Mouse (Mus musculus) gastrocnemius, adult 2 months (tissue): ENCODE measurements around the gene Srrm1. TPM values are rescaled to one million over a fixed set of nuclear protein-coding genes. Genes with fewer than 3 reads are reported as not detected.

ENCODE experiments used
- DNase-seq: peaks from one replicate; pipeline ENCODE4 v3.0.0; 2022
- H3K27ac ChIP-seq: fragments of 200-600 bp; 2 replicates; pipeline ENCODE4 v1.8.1; 2022; ENCODE audit warnings: mild to moderate bottlenecking
- H3K4me3 ChIP-seq: fragments of 200-600 bp; 2 replicates; pipeline ENCODE4 v1.8.1; 2022; ENCODE audit warnings: mild to moderate bottlenecking, moderate library complexity
- CTCF ChIP-seq: fragments of 200-600 bp; IDR thresholded peaks from 2 replicates; pipeline ENCODE4 v1.8.1; 2022; ENCODE audit warnings: antibody characterized with exemption, mild to moderate bottlenecking, moderate library complexity
- intact Hi-C: fragments of 180-260 bp; cut with DNase I; formaldehyde crosslinking; loops from one replicate; pipeline ENCODE4 v1.15.1; 2025
- total RNA-seq, 2 experiments: library from RNA; stranded (reverse); gene quantifications; 2 replicates each; pipeline ENCODE4 v1.2.3; 2021

The Srrm1 gene
- total RNA-seq, 2 experiments from 2014 or later: 68.8 to 71.7 TPM

DNA sequence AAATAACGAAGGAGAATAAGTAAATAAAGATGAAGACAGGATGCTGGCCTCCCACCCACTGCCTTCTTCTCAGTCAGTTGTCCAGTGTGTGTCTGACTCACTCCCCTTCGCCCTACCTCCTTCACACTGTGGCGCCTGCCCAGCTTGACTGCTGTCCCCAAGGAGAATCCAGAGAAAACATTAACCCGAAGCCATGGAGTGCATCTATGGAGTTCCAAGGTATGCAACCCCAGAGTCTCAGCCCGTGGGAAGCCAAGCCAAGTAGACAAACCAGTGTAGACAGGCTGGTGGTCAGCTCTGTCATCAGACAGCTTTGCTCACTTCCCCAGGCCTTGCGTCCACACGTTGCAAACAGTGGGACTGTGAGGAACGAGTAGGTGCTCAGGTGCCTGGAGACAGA is 42.8 kb downstream of the Srrm1 start:
- H3K4me3 ChIP-seq: no peak overlapping the region
- H3K27ac ChIP-seq: no peak overlapping the region
- DNase-seq: no peak
- no peak for TF ChIP-seq CTCF
- intact Hi-C loops: loop anchor here (10.0 kb wide), 1 partner anchor 366 kb away; no protein-coding TSS in a partner anchor

DNA sequence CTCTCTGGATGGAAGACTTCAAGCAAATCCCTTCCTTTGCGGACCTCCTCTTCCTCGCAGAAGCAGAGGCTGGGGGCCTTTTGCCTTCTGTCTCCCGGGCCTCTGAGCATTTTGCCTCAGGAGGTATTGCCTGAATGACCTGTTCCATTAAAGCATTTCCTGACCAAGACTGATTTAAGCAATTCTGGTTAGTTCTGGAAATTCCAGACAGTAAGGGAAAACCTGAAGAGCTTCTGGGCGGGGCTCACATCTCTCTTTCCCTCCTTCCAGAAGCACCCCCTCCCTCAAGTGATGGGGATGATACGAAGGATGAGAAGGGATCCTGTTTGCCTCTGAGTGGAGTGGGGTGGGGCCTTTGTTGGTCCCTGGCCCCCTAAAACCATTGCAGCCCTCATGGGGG is 43.4 kb downstream of the Srrm1 start:
- TF ChIP-seq CTCF: no peak
- H3K27ac ChIP-seq: no peak overlapping the region
- no peak for DNase-seq
- intact Hi-C loops: loop anchor here (5.0 to 10.0 kb wide), 2 partner anchors 37 to 365 kb away; partner anchors contain the start of gene Clic4
- no peak overlapping the region for H3K4me3 ChIP-seq

DNA sequence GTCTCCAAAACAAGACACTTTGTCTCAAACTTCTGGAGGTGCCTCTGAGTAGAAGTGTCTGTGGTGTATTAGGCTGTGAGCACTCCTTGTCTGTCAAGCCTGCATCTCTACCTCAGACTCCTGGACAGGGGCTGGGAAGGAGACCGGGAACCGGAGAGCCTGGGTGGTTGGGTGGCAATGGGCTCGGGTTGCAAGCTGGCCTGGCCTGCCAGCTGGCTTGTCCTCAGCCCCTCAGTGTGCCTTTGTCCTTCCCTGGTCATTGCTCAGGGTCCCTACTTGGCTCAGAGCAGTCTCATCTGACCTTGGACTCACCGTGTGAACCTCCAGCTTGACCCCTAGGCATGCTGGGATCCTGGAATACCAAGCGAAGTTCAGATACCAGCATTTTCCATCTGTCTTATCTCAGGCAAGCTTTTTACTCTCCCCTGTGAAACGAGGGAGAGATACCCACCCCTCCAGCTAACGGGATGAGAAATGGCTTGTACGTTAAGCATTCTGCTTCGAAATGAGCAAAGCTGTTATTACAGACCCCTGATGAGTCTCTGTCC is 43.9 kb downstream of the Srrm1 start:
- Histone ChIP-seq H3K4me3 (no peak overlapping the region), H3K27ac (no peak overlapping the region)
- intact Hi-C loops: loop anchor here (5.0 kb wide), 1 partner anchor 37 kb away; the partner anchor contains the start of gene Clic4
- DNase-seq: peak; percentile 54
- no peak for TF ChIP-seq CTCF

DNA sequence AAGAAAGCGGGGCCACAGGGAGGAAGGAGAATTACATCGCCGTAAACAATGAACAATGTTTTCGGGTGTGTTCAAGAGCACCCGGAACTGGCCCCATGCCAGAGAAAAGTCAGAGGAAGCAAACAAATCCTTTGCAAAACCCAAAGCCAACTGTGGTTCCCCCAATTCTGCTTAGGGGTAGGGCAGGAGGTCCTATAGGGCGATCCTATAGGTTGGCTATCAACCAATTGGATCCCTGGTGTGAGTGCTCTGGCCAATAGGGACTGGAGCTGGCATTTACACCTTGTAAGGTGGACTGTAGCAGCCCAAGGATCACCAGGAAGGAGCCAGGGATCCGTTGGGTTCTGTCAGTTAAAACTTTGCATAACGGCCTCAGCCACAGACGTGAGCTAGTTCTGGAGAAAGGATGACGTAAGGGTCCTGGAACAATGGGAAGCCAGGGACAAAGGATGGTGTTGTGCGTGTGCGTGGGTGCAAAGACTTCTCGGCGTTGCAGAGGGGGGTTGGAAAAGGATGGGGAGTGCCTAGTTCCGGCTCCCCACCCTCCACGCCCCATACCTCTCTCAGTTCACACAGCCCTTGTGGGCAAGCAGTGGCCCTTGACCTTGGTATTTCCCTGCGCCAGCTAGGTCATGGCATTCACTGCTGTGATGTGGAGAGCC is 46.0 kb downstream of the Srrm1 start:
- Histone ChIP-seq H3K27ac (peak overlapping the region; percentile 82), H3K4me3 (no peak overlapping the region)
- DNase-seq: peak; percentile 45
- no peak for TF ChIP-seq CTCF
- intact Hi-C loops: loop anchor here (5.0 kb wide), 1 partner anchor 35 kb away; the partner anchor contains the start of gene Clic4

DNA sequence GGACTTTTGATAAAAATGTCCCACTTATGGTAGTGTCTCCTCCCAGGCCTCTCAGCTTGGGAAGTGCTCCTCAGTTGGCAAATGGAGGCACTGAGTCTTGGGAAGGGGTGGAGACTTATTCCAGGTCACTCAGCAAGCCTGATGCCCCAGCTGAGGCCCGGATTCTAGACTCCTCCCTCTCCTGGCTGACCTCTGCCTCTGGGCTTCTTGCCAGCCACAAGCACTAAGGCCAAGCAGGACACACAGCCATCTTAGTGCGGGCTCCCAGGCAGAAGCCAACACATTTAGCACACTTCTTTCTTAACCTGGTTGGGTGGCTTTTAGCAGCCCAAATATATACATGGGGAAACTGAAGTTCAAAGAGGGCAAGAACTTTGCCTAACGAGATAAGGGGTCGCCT is 46.6 kb downstream of the Srrm1 start:
- H3K27ac ChIP-seq: peak overlapping the region; percentile 82
- TF ChIP-seq CTCF: no peak
- no peak overlapping the region for H3K4me3 ChIP-seq
- intact Hi-C loops: loop anchor here (5.0 kb wide), 1 partner anchor 34 kb away; the partner anchor contains the start of gene Clic4
- DNase-seq: peak; percentile 86

DNA sequence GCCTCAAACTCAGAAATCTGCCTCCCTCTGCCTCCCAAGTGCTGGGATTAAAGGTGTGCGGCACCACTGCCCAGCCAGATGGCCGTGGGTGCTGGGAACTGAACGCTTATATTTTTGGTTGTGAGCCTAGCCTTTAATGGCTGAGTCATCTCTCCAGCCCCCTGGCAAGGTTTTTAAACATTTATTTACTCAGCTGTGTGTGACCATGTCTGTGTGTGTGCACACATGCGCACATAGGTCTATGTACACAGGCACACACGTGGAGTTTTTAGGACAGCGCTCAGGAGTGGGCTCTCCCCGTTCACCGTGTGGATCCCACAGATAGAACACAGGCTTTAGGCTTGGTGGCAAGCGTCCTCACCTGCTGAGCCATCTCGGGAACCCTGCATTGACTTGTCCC is 50.9 kb downstream of the Srrm1 start:
- intact Hi-C loops: no loop called here
- Histone ChIP-seq H3K4me3 (no peak overlapping the region), H3K27ac (no peak overlapping the region)
- no peak for TF ChIP-seq CTCF
- no peak for DNase-seq

DNA sequence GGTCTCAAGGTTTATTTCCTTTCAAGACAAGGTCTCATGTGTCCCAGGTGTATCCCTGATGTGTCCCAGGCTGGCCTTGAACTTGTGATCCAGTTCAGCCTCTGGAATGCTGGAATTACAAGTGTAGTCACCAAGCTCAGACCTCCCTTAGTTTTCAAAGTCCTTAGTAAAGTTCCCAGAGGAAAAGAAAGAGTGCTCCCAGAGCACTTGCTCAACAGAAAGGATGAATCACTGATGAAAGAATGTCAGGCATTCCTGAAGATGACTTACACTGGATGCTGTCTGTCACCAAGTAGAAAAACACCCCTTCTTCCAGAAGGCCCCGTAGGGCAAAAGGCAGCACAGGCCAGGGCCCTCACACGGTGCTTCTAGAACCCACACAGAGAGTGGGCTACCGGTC is 52.0 kb downstream of the Srrm1 start:
- intact Hi-C loops: no loop called here
- no peak overlapping the region for H3K4me3 ChIP-seq
- peak overlapping the region; percentile 38; the same call in 1 of the 2 replicates for H3K27ac ChIP-seq
- no peak for DNase-seq
- no peak for TF ChIP-seq CTCF

DNA sequence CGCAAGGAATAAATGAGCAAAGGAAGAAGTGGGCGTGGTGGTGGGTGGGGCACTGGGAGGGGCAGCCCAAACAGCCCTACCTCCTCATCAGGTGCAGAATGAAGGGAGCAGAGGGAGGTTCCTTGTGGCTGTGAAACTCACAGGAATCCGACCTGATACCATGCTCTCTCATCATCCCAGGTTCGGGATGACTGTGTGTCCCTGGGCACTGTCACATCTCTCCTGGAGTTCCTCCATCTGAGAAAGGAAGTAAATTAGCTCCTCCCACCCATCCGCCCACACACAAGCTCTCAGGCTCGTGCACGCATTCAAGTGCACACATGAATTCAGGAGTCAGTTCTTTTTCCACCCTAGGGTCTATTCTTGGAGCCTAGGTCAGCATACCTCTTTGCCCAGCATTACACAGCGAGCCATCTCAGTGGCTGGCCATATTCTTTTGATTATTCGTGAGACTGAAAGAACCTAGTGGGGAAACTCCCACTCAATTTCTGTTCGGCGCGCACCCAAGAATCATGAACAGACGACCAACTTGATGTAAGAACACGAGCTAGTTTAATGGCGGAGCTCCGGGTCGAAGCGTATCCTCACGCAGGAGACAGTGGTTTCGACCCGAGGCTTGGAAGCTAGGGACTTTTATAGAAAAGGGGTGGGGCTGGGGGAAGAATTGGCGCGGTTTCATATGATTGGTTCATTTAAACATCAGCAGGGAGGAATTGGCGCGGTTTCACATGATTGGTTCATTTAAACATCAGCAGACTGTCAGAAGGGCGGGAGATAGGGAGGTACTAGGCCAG is 52.7 kb downstream of the Srrm1 start:
- DNase-seq: no peak
- Histone ChIP-seq H3K27ac (no peak overlapping the region), H3K4me3 (no peak overlapping the region)
- intact Hi-C loops: no loop called here
- no peak for TF ChIP-seq CTCF

DNA sequence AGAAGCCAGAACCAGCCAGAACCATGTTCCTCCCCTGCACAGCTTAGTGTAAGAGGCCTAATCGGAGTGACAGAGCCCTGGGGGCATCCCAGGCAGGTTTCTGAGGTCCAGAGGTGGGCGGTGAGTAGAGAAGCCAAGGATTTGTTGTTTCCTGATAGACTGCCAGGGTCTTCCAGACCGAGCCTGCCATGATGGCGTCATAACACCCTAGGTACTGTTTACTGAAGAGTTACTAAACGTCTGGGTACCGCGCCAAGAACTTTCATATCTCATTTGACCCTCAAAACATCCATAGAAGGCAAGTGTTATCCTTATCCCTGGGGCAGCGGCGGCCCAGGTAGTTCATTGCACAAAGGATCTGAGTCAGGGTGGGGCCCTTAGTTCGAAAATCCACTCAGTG is 54.4 kb downstream of the Srrm1 start:
- intact Hi-C loops: no loop called here
- no peak for DNase-seq
- H3K4me3 ChIP-seq: no peak overlapping the region
- peak overlapping the region; percentile 59 for H3K27ac ChIP-seq
- TF ChIP-seq CTCF: no peak

DNA sequence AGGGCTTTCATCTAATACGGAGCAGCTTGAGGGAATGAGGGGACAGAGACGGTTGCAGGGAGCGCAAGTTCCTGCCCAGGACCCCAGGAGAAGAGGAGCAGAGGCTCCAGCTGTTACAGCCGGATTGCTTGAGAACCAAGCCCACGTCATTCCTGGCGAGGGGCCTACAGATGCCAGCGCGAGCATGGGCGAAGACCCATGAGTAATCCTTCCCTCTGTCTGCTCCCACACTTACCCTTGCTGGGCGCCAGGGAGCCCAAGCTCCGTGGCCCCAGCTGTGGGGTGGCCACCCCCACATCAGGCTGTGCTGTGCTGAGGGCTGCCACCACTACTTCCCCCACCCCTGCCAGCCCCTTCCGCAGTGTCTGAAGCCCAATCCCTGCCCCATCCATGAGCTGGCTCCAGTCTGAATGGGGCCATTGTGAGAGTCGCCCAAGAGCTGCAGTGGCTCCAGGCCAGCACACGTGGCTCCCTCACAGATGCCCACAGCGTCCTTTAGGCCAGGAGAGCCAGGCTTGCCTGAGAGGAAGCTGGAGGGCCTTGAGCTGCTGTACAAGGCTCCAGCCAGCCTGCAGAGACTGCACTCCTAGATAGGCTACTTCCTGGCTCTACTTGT is 55.1 kb downstream of the Srrm1 start:
- Histone ChIP-seq H3K27ac (peak overlapping the region; percentile 59), H3K4me3 (no peak overlapping the region)
- DNase-seq: peak; percentile 49
- intact Hi-C loops: no loop called here
- TF ChIP-seq CTCF: no peak

DNA sequence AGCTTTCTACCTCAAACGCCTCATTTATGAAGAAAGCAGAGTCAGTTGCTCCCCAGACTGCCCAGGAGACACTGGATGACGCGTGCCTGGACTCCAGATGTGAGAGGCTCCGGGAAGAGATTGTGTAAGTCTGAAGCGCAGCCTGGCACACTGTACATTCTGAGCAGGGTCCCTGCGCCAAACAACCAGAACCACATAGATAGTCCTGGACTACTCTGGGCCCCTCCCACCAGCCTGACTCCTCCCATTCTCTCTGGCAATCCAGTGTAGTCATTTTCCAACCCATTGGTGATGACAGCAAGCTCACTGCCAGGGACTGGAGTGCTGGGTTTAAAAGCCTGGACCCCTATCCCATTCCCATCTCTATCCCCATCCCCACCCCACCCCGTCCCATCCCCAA is 56.0 kb downstream of the Srrm1 start:
- no peak for DNase-seq
- Histone ChIP-seq H3K27ac (no peak overlapping the region), H3K4me3 (no peak overlapping the region)
- TF ChIP-seq CTCF: no peak
- intact Hi-C loops: no loop called here

DNA sequence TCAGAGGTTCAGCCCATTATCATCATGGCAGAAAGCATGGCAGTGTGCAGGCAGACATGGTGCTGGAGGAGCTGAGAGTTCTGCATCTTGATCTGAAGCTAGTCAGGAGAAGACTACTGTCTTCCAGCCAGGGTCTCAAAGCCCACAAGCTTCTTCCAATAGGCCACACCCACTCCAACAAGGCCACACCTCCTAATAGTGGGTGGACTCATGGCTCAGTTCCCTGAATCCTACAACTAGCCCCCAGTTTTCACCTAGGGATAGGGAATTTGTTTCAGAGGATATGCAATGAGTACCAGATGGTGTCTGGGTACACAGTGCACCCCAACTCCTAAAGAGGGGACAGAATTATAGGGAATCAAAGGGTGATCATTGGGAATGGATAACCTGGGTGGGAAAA is 56.6 kb downstream of the Srrm1 start:
- DNase-seq: no peak
- intact Hi-C loops: no loop called here
- Histone ChIP-seq H3K27ac (no peak overlapping the region), H3K4me3 (no peak overlapping the region)
- no peak for TF ChIP-seq CTCF

DNA sequence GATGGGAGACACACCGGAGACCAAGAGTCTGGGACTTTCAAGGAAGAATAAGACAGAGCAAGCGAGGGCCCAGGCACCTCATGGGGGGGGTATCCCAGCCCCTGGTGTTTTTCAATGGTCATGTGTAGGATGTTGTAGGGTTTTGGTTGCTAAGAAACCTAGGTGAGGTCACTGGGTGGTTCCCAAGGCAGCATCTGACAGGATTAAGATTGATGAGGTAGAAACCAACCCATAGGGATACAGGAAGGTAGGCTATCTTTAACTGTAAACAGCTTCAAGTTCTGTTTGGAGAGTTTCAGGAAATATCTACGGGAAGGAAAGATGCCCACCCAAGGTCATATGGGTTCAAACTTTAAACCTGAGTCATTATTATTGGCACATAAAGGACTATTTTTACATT is 59.3 kb downstream of the Srrm1 start:
- no peak for DNase-seq
- intact Hi-C loops: no loop called here
- Histone ChIP-seq H3K4me3 (no peak overlapping the region), H3K27ac (no peak overlapping the region)
- TF ChIP-seq CTCF: no peak
